Comparison of ENCODE assay signal across 8 mouse cellular contexts in the genomic region with DNA sequence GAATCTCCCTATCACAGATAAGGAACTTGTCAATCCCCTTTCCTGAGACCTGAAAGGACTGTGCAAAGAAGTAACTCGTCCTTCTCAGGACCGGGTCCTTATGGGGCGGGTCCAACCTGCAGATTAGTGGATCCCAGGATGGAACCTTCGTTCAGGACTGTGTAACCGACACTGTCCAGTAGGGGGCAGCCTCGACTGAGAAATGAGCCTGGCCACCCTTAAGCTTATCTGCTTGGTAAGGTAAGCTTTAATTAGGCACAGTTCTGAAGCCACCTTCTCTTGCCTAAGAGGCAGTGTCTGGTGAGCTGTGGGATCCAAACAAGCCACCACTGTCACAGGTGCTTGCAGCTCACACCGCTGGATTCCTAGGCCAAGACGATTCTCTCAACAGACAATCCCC. TPM values are rescaled to one million over a fixed set of nuclear protein-coding genes. Genes with fewer than 3 reads are reported as not detected.
A peak's percentile ranks its signal among the peaks of the same experiment; 100 is the strongest.
DNase-seq lines count a peak whose midpoint lies in the region; ATAC-seq and TF ChIP-seq lines count a peak whose summit lies in the region.

No protein-coding gene starts in this region.

- no peak for TF ChIP-seq POLR2A in embryonic fibroblast, embryonic 13.5 days (IDR thresholded peaks at IDR 0.05; ENCODE audit: low read depth, low read length)

- 13% methylated on average over 8 of the region's 8 CpGs for WGBS in heart, embryonic 10.5 days
- WGBS in liver, embryonic 12.5 days (ENCODE audit: insufficient replicate concordance): 16% methylated on average over 8 of the region's 8 CpGs
- WGBS in neural tube, embryonic 12.5 days: 16% methylated on average over 8 of the region's 8 CpGs
- 18% methylated on average over 8 of the region's 8 CpGs for WGBS in stomach, postnatal 0 days

- H3K4me3 ChIP-seq in embryonic fibroblast, embryonic 13.5 days (ENCODE audit: insufficient read depth, low read length): no peak overlapping the region
- H3K4me3 ChIP-seq in heart, embryonic 10.5 days: no peak overlapping the region
- no peak overlapping the region for H3K4me3 ChIP-seq in liver, embryonic 12.5 days
- no peak overlapping the region for H3K4me3 ChIP-seq in neural tube, embryonic 12.5 days
- H3K4me3 ChIP-seq in stomach, postnatal 0 days (ENCODE audit: low read depth, low read length): no peak overlapping the region

- no peaks in the 10 kb centered on the region for H3K4me1 ChIP-seq in embryonic fibroblast, embryonic 13.5 days (ENCODE audit: control insufficient read depth, insufficient read depth, low read length)
- peaks cover 12% of the 10 kb centered on the region for H3K4me1 ChIP-seq in heart, embryonic 10.5 days
- H3K4me1 ChIP-seq in liver, embryonic 12.5 days: peaks cover 25% of the 10 kb centered on the region
- peaks cover 4% of the 10 kb centered on the region; the same call in 1 of the 2 replicates for H3K4me1 ChIP-seq in neural tube, embryonic 12.5 days
- no peaks in the 10 kb centered on the region for H3K4me1 ChIP-seq in stomach, postnatal 0 days (replicated peaks; ENCODE audit: control insufficient read depth, insufficient read depth)

- ATAC-seq in liver, embryonic 12.5 days: peak; percentile 40
- peak; percentile 30; the same call in 1 of the 2 replicates for ATAC-seq in neural tube, embryonic 12.5 days (ENCODE audit: low FRiP score, low read depth)
- ATAC-seq in stomach, postnatal 0 days (ENCODE audit: low FRiP score, low TSS enrichment): peak; percentile 63; the same call in 1 of the 2 replicates

- DNase-seq in CD4-positive, CD25-positive, alpha-beta regulatory T cell, adult 2 months (ENCODE audit: low read depth, low spot score): peak; percentile 91
- peak; percentile 79 for DNase-seq in adrenal gland, postnatal 25 days
- peak; percentile 85 for DNase-seq in heart, embryonic 10.5 days (ENCODE audit: low spot score)
- peak; percentile 89 for DNase-seq in kidney, postnatal 10 days
- peak; percentile 82 for DNase-seq in stomach, postnatal 0 days (ENCODE audit: low spot score)

- no peak overlapping the region for H3K4me2 ChIP-seq in liver, embryonic 12.5 days
- H3K4me2 ChIP-seq in neural tube, embryonic 12.5 days (replicated peaks): no peak overlapping the region
- H3K4me2 ChIP-seq in stomach, postnatal 0 days (replicated peaks; ENCODE audit: low read depth): no peak overlapping the region

- TF ChIP-seq EP300 in stomach, postnatal 0 days (optimal IDR thresholded peaks at IDR 0.05): no peak

- peak; percentile 90 for TF ChIP-seq CTCF in embryonic fibroblast, embryonic 13.5 days (IDR thresholded peaks at IDR 0.05; ENCODE audit: borderline replicate concordance, insufficient read depth, low read length)
- peak; percentile 96 for TF ChIP-seq CTCF in stomach, postnatal 0 days (IDR thresholded peaks at IDR 0.05; ENCODE audit: low read depth)

- H3K9ac ChIP-seq in liver, embryonic 12.5 days: no peak overlapping the region
- no peak overlapping the region for H3K9ac ChIP-seq in neural tube, embryonic 12.5 days
- H3K9ac ChIP-seq in stomach, postnatal 0 days (ENCODE audit: low read length): no peak overlapping the region

- H3K36me3 ChIP-seq in heart, embryonic 10.5 days: no peaks in the 10 kb centered on the region
- H3K36me3 ChIP-seq in liver, embryonic 12.5 days: no peaks in the 10 kb centered on the region
- H3K36me3 ChIP-seq in neural tube, embryonic 12.5 days: no peaks in the 10 kb centered on the region
- H3K36me3 ChIP-seq in stomach, postnatal 0 days (ENCODE audit: control insufficient read depth, insufficient read depth, low read length): no peaks in the 10 kb centered on the region

- H3K27me3 ChIP-seq in heart, embryonic 10.5 days (ENCODE audit: insufficient read depth, poor library complexity, severe bottlenecking): peaks cover 14% of the 10 kb centered on the region
- peaks cover 12% of the 10 kb centered on the region for H3K27me3 ChIP-seq in liver, embryonic 12.5 days (replicated peaks)
- H3K27me3 ChIP-seq in neural tube, embryonic 12.5 days (replicated peaks): no peaks in the 10 kb centered on the region
- H3K27me3 ChIP-seq in stomach, postnatal 0 days (ENCODE audit: control insufficient read depth, insufficient read depth, low read length): no peaks in the 10 kb centered on the region

- no peak overlapping the region for H3K27ac ChIP-seq in embryonic fibroblast, embryonic 13.5 days (ENCODE audit: insufficient read depth, low read length)
- no peak overlapping the region for H3K27ac ChIP-seq in heart, embryonic 10.5 days
- H3K27ac ChIP-seq in liver, embryonic 12.5 days: no peak overlapping the region
- no peak overlapping the region for H3K27ac ChIP-seq in neural tube, embryonic 12.5 days
- no peak overlapping the region for H3K27ac ChIP-seq in stomach, postnatal 0 days (replicated peaks)

- no peaks in the 10 kb centered on the region for H3K9me3 ChIP-seq in heart, embryonic 10.5 days
- no peaks in the 10 kb centered on the region for H3K9me3 ChIP-seq in liver, embryonic 12.5 days (replicated peaks)
- H3K9me3 ChIP-seq in neural tube, embryonic 12.5 days: no peaks in the 10 kb centered on the region
- no peaks in the 10 kb centered on the region for H3K9me3 ChIP-seq in stomach, postnatal 0 days (ENCODE audit: control insufficient read depth, low read length)

RNA-seq across cellular contexts. Expression of a gene that starts 24.8 kb away (rescaled TPM):
- total RNA-seq in adrenal gland, postnatal 25 days (2021): not detected in 2 replicates
- polyA plus RNA-seq in embryonic fibroblast, embryonic 13.5 days (2011; ENCODE audit: insufficient read length, low read depth, missing spikeins): not detected in 2 replicates
- not detected in 2 replicates for polyA plus RNA-seq in heart, embryonic 10.5 days (2016; fragmentation: Nextera tagmentation; extraction: Ambion mirVana)
- 6.3 and 7.8 TPM in 2 replicates for polyA plus RNA-seq in liver, embryonic 12.5 days (2016; fragmentation: Nextera tagmentation; extraction: Ambion mirVana)
- polyA plus RNA-seq in neural tube, embryonic 12.5 days (2016; fragmentation: Nextera tagmentation; extraction: Ambion mirVana): not detected in 2 replicates
- polyA plus RNA-seq in stomach, postnatal 0 days (2015; fragmentation: Nextera tagmentation; extraction: Ambion mirVana): 0.17 TPM in 2 replicates

RNA-seq across cellular contexts. Expression of a gene that starts 34.8 kb away (rescaled TPM):
- total RNA-seq in adrenal gland, postnatal 25 days (2021): 9.5 and 11.3 TPM in 2 replicates
- polyA plus RNA-seq in embryonic fibroblast, embryonic 13.5 days (2011; ENCODE audit: insufficient read length, low read depth, missing spikeins): 31.6 and 66.5 TPM in 2 replicates
- polyA plus RNA-seq in heart, embryonic 10.5 days (2016; fragmentation: Nextera tagmentation; extraction: Ambion mirVana): 26.7 and 26.9 TPM in 2 replicates
- polyA plus RNA-seq in liver, embryonic 12.5 days (2016; fragmentation: Nextera tagmentation; extraction: Ambion mirVana): 12.4 TPM in 2 replicates
- 17.5 and 19.2 TPM in 2 replicates for polyA plus RNA-seq in neural tube, embryonic 12.5 days (2016; fragmentation: Nextera tagmentation; extraction: Ambion mirVana)
- 12.8 and 15.8 TPM in 2 replicates for polyA plus RNA-seq in stomach, postnatal 0 days (2015; fragmentation: Nextera tagmentation; extraction: Ambion mirVana)
